Mouse (Mus musculus): ENCODE data around the gene Cdk5.
"Not testable (repeated sequence)": the region's sequence is repeated elsewhere in the genome, so short reads cannot be mapped to it uniquely, and the experiment has no call there.

Cdk5 gene

DNA sequence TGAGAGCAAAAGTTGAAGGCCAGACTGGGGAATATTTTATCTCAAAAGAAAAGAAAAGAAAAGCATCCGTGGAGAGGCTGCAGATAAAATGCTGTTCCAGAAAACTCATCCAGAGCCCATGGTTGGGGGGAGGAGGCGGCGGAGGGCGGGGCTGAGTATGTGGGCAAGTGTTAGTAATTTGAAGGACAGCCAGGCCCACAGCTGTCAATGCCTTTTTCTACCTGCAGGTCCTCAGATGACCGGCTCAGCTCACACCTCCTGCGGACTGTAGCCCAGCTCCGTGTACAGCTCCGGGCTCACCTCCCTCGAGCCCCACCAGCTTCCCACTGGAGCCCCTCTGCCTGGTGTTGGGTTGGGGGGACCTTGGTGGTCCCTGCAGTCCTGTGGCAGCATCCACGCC lies 23.6 kb downstream of the Cdk5 start:
- no peak for DNase-seq (ENCODE audit: low spot score)

DNA sequence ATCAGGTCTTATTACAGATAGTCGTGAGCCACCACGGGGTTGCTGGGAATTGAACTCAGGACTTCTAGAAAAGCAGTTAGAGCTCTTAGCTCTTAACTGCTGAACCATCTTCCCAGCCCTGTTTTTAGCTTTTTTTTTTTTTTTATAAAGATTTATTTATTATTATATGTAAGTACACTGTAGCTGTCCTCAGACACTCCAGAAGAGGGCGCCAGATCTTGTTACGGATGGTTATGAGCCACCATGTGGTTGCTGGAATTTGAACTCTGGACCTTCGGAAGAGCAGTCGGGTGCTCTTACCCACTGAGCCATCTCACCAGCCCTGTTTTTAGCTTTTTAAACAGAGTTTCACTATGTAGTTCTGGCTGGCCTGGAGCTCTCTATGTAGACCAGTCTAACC lies 27.1 kb downstream of the Cdk5 start:
- not testable (repeated sequence) for DNase-seq (ENCODE audit: low spot score)

DNA sequence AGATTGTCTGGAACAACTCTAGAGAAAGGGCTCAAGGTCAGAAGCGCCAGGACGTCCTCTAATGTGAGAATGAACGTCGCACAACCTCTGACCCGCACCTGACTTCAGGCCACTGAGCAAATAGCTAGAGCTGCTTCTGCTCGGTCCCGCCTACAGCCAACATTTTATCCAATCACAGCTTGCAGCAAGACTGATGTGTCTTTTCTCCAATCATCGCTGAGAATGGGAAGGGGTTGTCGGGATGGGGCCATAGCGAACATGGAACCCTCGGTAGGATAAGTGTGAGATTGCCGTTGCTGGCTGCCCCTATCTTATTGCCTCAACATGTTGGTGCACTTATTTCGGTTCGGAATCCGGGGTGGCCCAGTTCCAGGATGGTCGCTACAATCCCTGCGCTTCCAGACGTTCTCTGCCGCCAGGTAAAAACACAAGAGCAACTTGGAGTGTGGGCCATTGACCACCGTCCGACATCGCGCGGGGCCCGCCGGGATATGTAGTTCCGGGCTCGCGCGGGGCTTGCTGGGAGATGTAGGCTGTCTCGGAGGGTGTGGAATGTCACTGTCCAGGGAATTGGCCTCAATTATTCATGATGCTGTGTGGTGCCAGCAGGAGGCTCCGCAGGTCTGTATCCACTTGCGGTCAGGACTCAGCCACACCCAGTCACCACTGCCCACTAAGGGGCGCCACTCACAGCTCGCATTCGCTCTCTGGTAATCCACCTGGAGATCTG lies 29.0 kb downstream of the Cdk5 start:
- peak; percentile 92 for DNase-seq (ENCODE audit: low spot score)

DNA sequence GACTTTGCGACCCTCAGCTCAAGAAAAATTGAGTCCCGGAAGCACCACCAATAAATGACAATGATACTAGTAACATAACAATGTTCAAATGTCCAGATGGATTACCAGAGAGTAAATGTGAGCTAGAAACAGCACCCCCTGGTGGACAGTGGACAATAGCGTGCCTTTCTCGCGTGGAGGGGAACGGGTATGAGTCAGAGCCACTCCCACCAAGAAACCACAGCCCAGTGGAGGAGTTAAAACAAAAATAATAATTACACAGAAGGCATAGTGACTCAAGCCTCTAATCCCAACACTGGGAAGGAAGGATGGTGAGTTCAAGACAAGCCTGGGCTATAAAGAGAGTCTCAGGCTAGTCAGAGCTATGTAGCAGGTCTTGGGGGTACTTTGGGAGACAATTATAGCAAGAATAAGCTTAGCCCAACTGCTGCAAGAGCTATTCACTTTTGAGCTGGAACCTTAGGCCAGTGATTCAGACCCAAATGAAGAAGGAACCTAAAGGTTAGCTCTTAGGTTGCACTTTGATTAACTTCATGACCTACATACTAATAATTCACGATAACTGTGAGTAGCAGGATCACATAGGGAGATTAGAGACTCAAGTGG lies 29.8 kb downstream of the Cdk5 start, which contains the start of gene Abcb8:
Gene Abcb8 (plus strand): TSS at position 272 of the 606 bp plus-strand sequence.
- peak; percentile 87 for DNase-seq (ENCODE audit: low spot score)

DNA sequence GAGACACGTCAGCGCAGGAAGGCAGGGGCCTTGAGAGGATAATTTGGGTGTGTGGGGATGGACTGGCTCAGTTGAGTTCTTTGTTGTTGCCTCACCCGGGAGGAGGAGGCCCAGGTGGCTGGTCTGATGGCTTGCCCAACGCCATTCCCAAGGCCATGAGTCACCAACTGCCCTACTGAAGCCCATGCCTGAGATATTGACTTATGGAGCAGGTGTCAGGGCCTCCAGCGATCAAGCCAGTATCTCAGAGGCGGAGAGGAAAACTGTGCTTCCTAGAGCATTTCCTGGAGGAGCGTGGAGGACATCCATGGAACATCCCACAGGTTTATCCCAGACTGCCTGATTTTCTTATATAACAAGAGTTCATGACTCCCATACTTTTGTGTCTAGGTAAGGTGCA lies 30.6 kb downstream of the Cdk5 start:
- peak; percentile 49 for DNase-seq (ENCODE audit: low spot score)

DNA sequence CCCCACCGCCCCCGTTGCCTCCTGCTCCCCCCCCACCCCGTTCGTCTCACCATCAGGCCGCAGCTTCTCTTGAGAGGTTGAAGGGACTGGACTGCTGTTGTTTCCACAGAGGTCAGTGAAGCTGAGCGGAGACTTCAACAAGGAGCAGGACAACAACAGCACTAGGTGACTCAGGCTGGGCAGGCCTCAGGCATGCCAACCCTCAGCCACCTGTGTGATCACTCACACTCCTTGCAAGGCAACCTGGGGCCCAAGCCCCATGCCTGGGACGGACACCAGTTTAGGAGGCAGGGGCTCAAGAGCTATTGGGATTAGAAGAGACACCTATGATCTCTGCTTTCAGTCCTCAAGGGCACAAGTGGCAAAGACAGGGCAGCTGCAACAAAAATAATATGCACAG lies 31.5 kb downstream of the Cdk5 start, which contains the start of gene Atg9b:
Gene Atg9b (minus strand): TSS at position 280 of the 400 bp plus-strand sequence.
- DNase-seq (ENCODE audit: low spot score) = no peak

DNA sequence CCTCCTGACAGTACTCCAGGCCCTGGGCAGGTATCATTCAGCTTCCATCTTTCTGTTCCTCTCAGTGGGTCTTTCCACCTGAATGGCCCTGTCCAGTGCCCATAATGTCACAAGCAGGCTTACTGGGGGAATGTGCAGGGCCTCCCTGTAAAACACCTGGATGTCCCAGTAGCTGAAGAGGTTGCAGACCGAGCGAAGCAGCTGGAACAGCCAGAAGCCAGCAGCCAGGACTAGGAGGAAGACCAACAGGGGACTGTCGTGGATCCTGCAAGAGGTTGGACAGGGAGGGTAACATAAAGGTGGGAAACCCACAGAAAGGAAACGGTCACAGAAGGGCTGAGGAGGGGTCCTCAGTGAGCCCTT lies 33.7 kb downstream of the Cdk5 start:
- DNase-seq (ENCODE audit: low spot score) = no peak

DNA sequence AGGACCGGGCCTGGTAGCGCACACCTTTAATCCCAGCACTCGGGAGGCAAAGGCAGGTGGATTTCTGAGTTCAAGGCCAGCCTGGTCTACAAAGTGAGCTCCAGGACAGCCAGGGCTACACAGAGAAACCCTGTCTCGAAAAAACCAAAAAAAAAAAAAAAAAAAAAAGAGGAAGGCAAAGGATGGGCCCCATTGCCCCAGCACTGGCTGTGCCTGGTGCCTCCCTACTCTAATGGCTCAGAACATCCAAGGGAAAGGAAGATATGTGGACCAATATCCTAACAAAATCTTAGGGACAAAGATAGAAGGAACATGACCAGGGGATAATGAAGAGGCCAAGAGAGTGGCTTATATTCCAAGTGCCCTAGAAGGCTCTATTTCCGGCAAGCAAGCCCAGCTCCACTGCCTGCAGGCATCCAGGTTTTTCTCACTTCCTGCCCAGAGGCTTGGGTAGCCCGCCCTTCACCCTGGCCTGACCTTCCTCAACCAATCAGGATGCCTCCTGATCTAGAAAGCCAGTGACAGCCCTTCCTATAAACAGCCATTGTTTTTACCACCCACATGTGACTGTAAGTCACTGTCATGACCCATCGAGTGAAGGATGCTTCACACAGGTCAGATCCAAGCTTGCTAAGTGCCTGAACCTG lies 34.2 kb downstream of the Cdk5 start:
- no peak for DNase-seq (ENCODE audit: low spot score)

DNA sequence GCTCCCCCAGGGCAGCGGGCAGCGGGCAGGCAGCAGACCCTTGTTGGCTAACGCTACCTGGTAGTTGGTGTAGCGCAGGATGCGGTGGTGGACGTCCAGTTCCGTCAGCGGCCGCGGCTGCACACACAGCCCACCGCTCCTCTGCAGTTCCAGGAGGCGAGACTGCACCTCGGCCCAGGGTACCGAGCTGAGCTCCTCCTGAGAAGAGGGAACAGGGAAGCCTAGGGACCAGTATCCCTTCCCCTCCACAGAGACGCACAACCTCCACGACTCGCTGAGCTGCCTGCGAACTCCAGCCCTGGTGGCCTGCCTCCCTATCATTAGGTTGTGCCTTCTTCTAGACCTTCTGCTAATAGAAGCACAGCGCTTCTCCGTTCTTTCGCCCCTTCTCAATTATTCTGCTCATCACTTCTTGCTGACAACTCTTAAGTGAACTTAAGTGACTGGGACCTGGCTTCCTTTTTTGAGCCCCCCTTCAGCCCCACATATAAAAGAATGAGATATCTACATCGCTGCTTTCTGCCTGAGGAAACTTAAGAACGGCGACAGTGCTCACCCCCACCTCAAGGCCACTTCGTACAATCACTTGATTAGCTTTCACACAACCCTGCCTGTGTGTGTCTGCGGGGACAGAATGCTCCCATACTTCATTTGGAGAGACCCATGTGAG lies 34.9 kb downstream of the Cdk5 start:
- DNase-seq (ENCODE audit: low spot score) = no peak

DNA sequence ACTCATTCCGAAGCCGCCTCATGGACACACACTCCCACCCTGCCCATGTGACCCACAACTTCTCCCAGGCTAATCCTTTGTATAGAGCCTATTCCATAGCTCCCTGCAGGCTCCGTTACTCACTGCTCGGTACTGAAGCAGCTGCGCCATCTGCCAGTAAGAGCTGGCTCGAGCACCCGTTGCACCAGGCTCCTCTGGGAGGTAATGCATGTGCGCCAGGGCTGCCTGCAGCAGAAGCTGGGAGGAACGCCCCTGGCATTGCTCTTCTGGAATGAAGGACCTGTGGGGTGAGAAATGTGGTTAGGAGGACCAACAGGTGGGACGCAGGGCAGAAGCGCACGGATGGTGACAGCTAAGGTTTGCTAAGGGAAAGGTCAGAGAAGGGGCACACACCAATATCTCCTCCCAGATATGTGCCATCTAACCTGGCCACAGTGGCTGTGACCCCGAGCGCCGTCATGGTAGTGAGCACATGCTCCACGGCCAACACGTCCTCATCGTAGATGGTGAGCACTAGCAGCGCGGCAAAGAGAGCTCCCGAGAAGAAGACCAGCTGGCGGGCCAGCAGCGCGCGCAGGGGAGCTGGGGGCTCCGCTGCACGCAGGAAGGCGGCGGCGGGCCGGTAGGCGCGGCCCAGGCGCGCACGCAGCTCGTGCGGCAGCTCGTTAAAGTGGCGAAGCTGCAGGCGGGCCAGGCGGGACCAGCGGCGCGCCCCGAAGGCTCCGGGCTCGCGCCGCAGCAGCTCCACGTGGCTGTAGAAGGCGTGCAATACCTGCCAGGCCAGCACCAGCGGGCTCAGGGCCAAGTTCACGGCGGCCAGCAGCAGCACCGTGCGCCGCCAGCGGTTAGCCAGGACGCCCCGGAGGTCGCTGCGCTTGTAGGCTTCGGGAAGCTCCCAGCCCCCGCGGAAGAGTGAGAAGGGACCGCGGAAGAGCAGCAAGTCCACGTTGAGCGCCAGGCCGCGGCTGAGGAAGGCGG lies 35.8 kb downstream of the Cdk5 start:
- DNase-seq (ENCODE audit: low spot score) = peak; percentile 70

DNA sequence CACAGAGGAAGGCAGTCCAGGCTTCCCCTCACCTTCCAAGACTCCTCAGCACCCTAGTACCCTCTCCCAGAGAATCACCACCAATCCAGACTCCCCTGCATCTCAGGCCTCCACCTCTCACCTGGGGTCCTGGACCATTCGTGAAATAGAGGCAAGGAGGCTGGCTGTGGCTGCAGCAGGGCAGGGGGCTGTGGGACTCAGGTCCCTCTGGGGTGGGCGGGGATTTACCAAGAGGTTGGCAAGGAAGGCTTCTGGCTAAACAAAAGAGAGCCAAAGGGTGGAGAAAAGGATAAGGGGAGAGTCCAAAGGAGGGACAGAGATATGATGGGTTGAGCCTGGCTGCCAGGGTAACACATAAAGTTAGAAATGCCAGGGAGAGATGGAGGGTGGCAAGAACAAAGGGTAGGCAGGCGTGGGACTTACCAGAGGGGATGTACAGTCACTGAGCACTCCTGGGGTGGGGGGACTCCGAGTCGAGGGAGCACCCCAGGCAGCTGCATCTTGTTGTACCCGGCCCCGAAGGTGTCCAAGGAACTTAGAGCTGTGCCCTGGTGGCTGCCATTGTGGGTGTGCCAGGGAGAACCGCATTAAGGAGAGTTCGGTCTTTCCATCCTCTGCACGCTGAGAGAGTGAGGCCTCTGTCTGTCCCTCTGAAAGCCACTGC lies 37.3 kb downstream of the Cdk5 start:
- no peak for DNase-seq (ENCODE audit: low spot score)

DNA sequence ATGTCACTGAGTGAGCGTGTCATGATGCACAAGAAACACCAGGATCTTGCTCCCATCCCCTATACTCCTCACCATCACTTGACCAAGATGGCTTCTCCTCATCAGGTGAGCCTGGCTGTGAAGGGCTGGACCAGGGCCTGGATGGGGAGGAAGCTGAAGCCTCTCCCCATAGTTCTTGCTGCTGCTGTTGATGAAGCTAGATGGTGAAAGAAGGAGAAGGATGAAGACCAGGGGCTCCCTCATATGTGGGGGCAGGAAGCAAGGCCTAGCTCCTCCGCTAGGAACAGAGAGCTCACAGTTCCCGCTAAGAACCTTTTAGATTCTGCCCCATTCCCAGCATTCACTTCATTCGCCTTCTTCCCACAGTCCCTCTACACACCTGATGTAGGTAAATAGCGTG lies 38.0 kb downstream of the Cdk5 start:
- no peak for DNase-seq (ENCODE audit: low spot score)

DNA sequence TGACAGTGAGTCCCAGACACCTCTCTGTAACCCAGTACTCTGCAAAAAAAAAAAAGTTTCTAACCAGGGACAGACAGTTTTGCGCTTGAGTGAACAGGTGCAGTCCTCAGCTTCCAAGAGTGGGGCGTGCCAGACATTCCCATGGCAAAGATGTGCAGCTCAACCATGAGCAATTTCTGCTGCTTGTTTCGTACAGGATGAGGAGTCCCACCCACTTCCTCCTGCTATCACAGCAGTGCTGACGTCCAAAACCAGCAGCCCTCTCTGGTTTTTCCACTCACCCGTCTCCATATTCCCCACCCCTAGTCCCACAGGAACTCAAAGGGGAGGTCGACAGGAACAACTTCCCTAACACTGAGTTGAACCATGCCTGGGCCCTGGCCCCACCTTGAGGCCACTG lies 38.9 kb downstream of the Cdk5 start:
- DNase-seq (ENCODE audit: low spot score) = no peak

DNA sequence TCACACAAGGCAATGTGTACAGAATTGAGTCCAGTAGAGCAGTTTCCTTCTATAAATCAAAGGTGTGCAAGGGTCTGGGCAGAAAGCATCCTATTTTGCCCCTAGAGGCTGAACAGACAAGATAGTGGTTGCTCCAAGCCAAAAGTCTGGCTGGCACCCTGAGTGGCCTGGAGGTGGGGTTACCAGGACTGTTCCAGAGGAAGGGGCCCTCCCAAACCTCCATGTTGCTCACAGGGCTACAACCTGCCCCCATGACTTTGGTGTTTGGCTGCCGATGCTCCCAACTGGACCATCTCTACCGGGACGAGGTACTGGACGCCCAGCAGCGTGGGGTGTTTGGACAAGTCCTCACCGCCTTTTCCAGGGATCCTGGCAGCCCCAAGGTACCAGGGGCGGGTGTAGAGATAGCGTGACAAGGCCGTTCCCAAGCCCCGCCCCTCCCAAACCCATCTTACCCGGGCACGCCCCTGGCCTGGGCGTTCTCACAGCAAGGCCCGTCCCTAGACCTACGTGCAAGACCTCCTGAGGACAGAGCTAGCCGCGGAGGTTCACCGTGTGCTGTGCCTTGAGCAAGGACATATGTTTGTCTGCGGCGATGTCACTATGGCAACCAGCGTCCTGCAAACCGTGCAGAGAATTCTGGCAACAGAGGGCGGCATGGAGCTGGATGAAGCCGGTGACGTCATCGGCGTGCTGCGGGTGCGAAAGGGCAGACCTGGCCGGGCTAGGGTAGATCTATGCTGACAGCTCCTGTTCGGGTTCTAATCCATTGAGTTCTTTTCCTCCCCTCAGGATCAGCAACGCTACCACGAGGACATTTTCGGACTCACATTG lies 40.1 kb downstream of the Cdk5 start:
- peak; percentile 91 for DNase-seq (ENCODE audit: low spot score)

DNA sequence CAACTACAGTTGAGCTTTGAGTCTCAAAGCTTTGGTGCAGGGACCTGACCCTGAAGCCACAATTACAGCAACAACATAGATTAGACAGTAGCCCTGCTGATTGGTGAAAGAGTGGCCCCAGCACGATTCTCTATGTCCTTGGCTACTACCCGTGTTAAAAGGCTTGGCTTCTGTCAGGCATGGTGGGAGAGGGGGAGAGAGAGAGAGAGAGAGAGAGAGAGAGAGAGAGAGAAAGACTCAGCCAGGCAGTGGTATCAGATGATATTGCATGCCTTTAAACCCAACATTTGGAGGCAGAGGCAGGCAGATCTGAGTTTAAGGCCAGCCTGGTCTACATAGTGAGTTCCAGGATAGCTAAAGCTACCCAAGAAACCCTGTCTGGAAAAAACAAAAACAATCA lies 41.3 kb downstream of the Cdk5 start:
- DNase-seq (ENCODE audit: low spot score) = no peak

DNA sequence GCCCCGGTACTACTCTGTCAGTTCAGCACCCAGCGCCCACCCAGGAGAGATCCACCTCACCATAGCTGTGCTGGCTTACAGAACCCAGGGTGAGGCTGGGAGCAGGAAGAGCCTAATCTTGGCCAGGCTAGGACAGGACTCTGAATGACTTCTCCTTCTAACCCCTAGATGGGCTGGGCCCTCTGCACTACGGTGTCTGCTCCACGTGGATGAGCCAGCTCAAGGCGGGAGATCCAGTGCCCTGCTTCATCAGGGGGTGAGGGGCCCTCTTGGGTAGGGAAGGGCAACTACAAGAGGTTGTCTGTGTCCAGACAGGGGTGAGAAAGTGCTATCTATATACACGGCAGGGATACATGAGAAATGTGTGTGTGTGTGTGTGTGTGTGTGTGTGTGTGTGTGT lies 41.8 kb downstream of the Cdk5 start:
- no peak for DNase-seq (ENCODE audit: low spot score)

DNA sequence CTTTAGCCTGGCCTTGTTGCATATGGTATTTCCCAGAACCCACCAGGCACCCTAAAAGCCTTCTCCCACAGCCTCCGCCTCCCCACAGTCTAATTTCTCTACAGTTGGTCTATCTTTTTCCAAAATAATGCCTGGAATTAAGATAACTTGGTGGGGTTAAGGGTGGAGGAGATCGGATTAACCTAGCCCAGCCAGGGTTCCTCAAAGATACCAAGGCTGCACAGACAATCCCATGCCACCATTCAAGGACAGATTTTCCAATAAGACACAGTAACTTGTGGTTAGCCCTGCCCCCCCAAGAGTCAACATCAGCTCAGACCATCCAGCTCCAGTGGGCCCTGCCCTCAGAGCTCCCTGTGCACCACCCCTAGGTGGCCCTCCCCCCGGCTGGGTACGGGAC lies 42.8 kb downstream of the Cdk5 start:
- DNase-seq (ENCODE audit: low spot score) = no peak

DNA sequence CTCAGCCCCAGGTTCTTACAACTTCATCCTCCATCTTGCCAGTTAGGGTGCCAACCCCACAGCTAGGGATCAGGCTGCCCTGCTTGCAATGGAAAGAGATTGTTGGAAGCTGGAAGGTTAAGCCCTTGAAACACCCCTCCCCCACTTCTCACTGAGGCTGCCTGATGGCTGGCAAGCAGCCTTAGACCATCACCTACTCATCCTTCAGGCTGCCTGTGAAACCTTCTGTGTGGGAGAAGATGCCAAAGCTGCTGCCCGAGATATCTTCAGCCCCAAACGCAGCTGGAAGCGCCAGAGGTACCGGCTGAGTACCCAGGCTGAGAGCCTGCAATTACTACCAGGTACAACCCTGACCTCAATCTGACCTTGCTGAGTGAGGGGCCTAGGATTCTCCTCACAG lies 43.8 kb downstream of the Cdk5 start:
- DNase-seq (ENCODE audit: low spot score) = no peak

DNA sequence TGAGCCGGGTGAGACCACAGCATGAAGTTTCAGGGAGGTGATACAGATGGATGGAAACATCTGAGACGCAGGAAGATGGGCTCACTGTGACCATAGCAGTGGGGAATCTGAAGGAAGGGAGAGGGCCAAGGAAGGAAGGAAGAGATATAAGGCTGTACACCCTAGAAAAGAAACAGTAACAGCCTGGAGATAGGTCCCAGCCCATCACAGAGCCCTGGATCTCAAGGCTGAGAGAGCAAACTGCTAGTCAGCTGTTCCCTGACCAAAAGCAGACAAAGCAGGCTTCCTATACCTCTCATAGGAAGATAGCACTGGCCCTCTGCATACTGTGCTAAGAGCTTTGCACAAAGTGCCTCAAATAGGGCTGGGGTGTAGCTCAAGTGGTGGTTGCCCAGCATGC lies 44.6 kb downstream of the Cdk5 start:
- DNase-seq (ENCODE audit: low spot score) = no peak

DNA sequence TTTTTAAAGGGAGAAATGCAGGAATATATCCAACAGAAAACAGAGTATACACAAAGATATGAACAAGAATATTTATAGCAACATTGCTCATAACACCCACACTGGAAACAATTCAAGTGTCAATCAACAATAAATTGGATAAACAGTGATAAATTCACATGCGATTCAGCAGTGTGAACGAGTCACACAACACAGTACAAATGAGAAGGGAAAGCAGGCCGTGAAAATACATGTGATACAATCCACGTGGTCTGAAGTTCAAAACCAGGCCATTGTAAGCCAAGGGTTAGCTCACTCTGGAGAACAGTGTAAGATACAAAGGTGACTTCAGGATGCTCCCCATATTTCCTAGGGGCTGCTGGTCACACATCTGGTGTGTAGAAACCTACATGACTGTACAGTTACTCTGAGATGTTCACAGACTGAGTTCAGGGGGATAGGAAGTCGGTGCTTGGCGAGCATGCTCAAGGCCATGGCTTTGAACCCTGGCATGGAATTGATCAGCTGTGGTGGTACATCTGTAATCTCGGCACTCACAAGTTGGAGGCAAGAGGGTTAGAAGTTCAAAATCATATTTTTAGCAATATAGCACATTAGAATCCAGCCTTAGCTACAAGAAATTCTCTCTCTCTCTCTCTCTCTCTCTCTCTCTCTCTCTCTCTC lies 48.5 kb downstream of the Cdk5 start:
- no peak for DNase-seq (ENCODE audit: low spot score)

Data from urinary bladder, postnatal 14 days (tissue).